Mouse (Mus musculus): Measurements from ENCODE around the gene Ctdspl. TPM values are rescaled to one million over a fixed set of nuclear protein-coding genes. Genes with fewer than 3 reads are reported as not detected.

The Ctdspl gene
- polyA plus RNA-seq, 1 experiment from 2014 or later: 22.9 TPM

- DNase-seq: peak; percentile 67
- no peak overlapping the region for H3K4me3 ChIP-seq (ENCODE audit: low read depth, low read length)
- H3K4me2 ChIP-seq: no peak overlapping the region
- no peaks in the 10 kb centered on the region for H3K9me3 ChIP-seq (ENCODE audit: low read depth, low read length)
- no peak overlapping the region for H3K9ac ChIP-seq
- no peak overlapping the region for H3K27ac ChIP-seq (ENCODE audit: low read depth)
- 71% methylated on average over 5 of the region's 5 CpGs for WGBS
- H3K36me3 ChIP-seq (ENCODE audit: insufficient read depth): no peaks in the 10 kb centered on the region
- ATAC-seq (ENCODE audit: insufficient read depth): no peak
- H3K27me3 ChIP-seq (ENCODE audit: insufficient read depth, low read length): no peaks in the 10 kb centered on the region
- H3K4me1 ChIP-seq (ENCODE audit: insufficient read depth): no peaks in the 10 kb centered on the region
- TF ChIP-seq CTCF (IDR thresholded peaks at IDR 0.05; ENCODE audit: low read depth): peak; percentile 80
Observed at GRCm38 (mm10) chr9:118915290-118915689, 11.0 kb upstream of the Ctdspl start.

- peak; percentile 27 for DNase-seq
- H3K27me3 ChIP-seq (ENCODE audit: insufficient read depth, low read length): no peaks in the 10 kb centered on the region
- peaks cover 4% of the 10 kb centered on the region for H3K4me1 ChIP-seq (ENCODE audit: insufficient read depth)
- ATAC-seq (ENCODE audit: insufficient read depth): 0 out of 2 replicates have a peak, but pooled peaks have one; percentile 6
- no peak overlapping the region for H3K4me2 ChIP-seq
- 70% methylated on average over 16 of the region's 16 CpGs for WGBS
- H3K4me3 ChIP-seq (ENCODE audit: low read depth, low read length): no peak overlapping the region
- TF ChIP-seq CTCF (IDR thresholded peaks at IDR 0.05; ENCODE audit: low read depth): no peak
- H3K9ac ChIP-seq: no peak overlapping the region
- H3K9me3 ChIP-seq (ENCODE audit: low read depth, low read length): no peaks in the 10 kb centered on the region
- no peak overlapping the region for H3K27ac ChIP-seq (ENCODE audit: low read depth)
- no peaks in the 10 kb centered on the region for H3K36me3 ChIP-seq (ENCODE audit: insufficient read depth)
Observed at GRCm38 (mm10) chr9:118919672-118920186, 6.5 kb upstream of the Ctdspl start.

- H3K9ac ChIP-seq: no peak overlapping the region
- no peaks in the 10 kb centered on the region for H3K36me3 ChIP-seq (ENCODE audit: insufficient read depth)
- H3K4me1 ChIP-seq (ENCODE audit: insufficient read depth): peaks cover 6% of the 10 kb centered on the region
- no peak overlapping the region for H3K4me3 ChIP-seq (ENCODE audit: low read depth, low read length)
- 36% methylated on average over 12 of the region's 12 CpGs for WGBS
- ATAC-seq (ENCODE audit: insufficient read depth): peak; percentile 15; the same call in 1 of the 2 replicates
- H3K27ac ChIP-seq (ENCODE audit: low read depth): no peak overlapping the region
- H3K4me2 ChIP-seq: no peak overlapping the region
- H3K9me3 ChIP-seq (ENCODE audit: low read depth, low read length): no peaks in the 10 kb centered on the region
- DNase-seq: peak; percentile 94
- no peaks in the 10 kb centered on the region for H3K27me3 ChIP-seq (ENCODE audit: insufficient read depth, low read length)
- peak; percentile 98 for TF ChIP-seq CTCF (IDR thresholded peaks at IDR 0.05; ENCODE audit: low read depth)
Observed at GRCm38 (mm10) chr9:118920798-118921515, 5.3 kb upstream of the Ctdspl start.

GRCm38 (mm10) chr9:118921926-118922325 lies 4.3 kb upstream of the Ctdspl start:
- Histone ChIP-seq H3K9me3 (ENCODE audit: low read depth, low read length) (no peaks in the 10 kb centered on the region), H3K9ac (no peak overlapping the region), H3K4me3 (ENCODE audit: low read depth, low read length) (no peak overlapping the region), H3K4me2 (no peak overlapping the region), H3K4me1 (ENCODE audit: insufficient read depth) (peaks cover 6% of the 10 kb centered on the region), H3K36me3 (ENCODE audit: insufficient read depth) (no peaks in the 10 kb centered on the region), H3K27ac (ENCODE audit: low read depth) (no peak overlapping the region), H3K27me3 (ENCODE audit: insufficient read depth, low read length) (no peaks in the 10 kb centered on the region)
- TF ChIP-seq CTCF (IDR thresholded peaks at IDR 0.05; ENCODE audit: low read depth): no peak
- ATAC-seq (ENCODE audit: insufficient read depth) (no peak), DNase-seq (no peak)
- 76% methylated on average over 3 of the region's 3 CpGs for WGBS

GRCm38 (mm10) chr9:118924554-118925085 lies 1.6 kb upstream of the Ctdspl start:
- peak overlapping the region; percentile 50; the same call in 1 of the 2 replicates for H3K27ac ChIP-seq (ENCODE audit: low read depth)

GRCm38 (mm10) chr9:118925286-118926110 lies 755 bp upstream of the Ctdspl start:
- TF ChIP-seq CTCF (IDR thresholded peaks at IDR 0.05; ENCODE audit: low read depth): no peak
- ATAC-seq (ENCODE audit: insufficient read depth) (peak; percentile 80), DNase-seq (peak; percentile 99)
- H3K9me3 ChIP-seq (ENCODE audit: low read depth, low read length): no peaks in the 10 kb centered on the region
- peak overlapping the region; percentile 99 for H3K4me2 ChIP-seq
- peak overlapping the region; percentile 90 for H3K27ac ChIP-seq (ENCODE audit: low read depth)
- H3K4me3 ChIP-seq (ENCODE audit: low read depth, low read length): peak overlapping the region; percentile 78
- under 1% methylated on average over 53 of the region's 53 CpGs for WGBS
- H3K9ac ChIP-seq: peak overlapping the region; percentile 90
- H3K36me3 ChIP-seq (ENCODE audit: insufficient read depth): no peaks in the 10 kb centered on the region
- H3K27me3 ChIP-seq (ENCODE audit: insufficient read depth, low read length): no peaks in the 10 kb centered on the region
- peaks cover 27% of the 10 kb centered on the region for H3K4me1 ChIP-seq (ENCODE audit: insufficient read depth)

More at GRCm38 (mm10) chr9:118924554-118925085, 1.6 kb upstream of the Ctdspl start:
- 10% methylated on average over 15 of the region's 16 CpGs for WGBS
- ATAC-seq (ENCODE audit: insufficient read depth) (peak; percentile 0; the same call in 1 of the 2 replicates), DNase-seq (peak; percentile 47)
- Histone ChIP-seq H3K36me3 (ENCODE audit: insufficient read depth) (no peaks in the 10 kb centered on the region), H3K4me1 (ENCODE audit: insufficient read depth) (peaks cover 25% of the 10 kb centered on the region), H3K4me2 (peak overlapping the region; percentile 99), H3K4me3 (ENCODE audit: low read depth, low read length) (peak overlapping the region; percentile 78), H3K9ac (peak overlapping the region; percentile 57), H3K9me3 (ENCODE audit: low read depth, low read length) (no peaks in the 10 kb centered on the region), H3K27me3 (ENCODE audit: insufficient read depth, low read length) (no peaks in the 10 kb centered on the region)
- no peak for TF ChIP-seq CTCF (IDR thresholded peaks at IDR 0.05; ENCODE audit: low read depth)

All from lung, embryonic 14.5 days (tissue).